Mouse (Mus musculus) forebrain, embryonic 15.5 days (tissue): ENCODE data around the gene Cers5. TPM values are rescaled to one million over a fixed set of nuclear protein-coding genes. Genes with fewer than 3 reads are reported as not detected.
A peak's percentile ranks its signal among the peaks of the same experiment; 100 is the strongest.

Experiments used
- ATAC-seq: fragments of 200-750 bp; cut with Nextera tagmentation; replicated peaks from 2 replicates; pipeline ENCODE4 v1.8.0; 2017; ENCODE audit warnings: mild to moderate bottlenecking, moderate TSS enrichment, moderate library complexity
- H3K27ac ChIP-seq: fragments of 300-500 bp; sonication (generic); replicated peaks from 2 replicates; pipeline ENCODE4 v1.5.1; 2015; ENCODE audit warnings: mild to moderate bottlenecking, inconsistent platforms
- H3K27me3 ChIP-seq: fragments of 300-500 bp; sonication (generic); 2 replicates; pipeline ENCODE4 v1.6.1; 2015; ENCODE audit warnings: inconsistent platforms
- H3K36me3 ChIP-seq: fragments of 300-500 bp; sonication (generic); 2 replicates; pipeline ENCODE4 v1.6.1; 2015; ENCODE audit warnings: mild to moderate bottlenecking, inconsistent platforms
- H3K4me1 ChIP-seq: fragments of 300-500 bp; sonication (generic); 2 replicates; pipeline ENCODE4 v1.6.1; 2015; ENCODE audit warnings: inconsistent platforms
- H3K4me2 ChIP-seq: fragments of 300-500 bp; sonication (generic); replicated peaks from 2 replicates; pipeline ENCODE4 v1.6.1; 2015; ENCODE audit warnings: mild to moderate bottlenecking, inconsistent platforms
- H3K4me3 ChIP-seq: fragments of 300-500 bp; sonication (generic); 2 replicates; pipeline ENCODE4 v1.5.1; 2015; ENCODE audit warnings: mild to moderate bottlenecking, inconsistent platforms
- H3K9ac ChIP-seq: fragments of 300-500 bp; sonication (generic); replicated peaks from 2 replicates; pipeline ENCODE4 v1.6.1; 2015; ENCODE audit warnings: mild to moderate bottlenecking, inconsistent platforms
- H3K9me3 ChIP-seq: fragments of 300-500 bp; sonication (generic); 2 replicates; pipeline ENCODE4 v1.6.1; 2016; ENCODE audit warnings: inconsistent platforms
- WGBS: fragments of 180-500 bp; shearing (Covaris S2); methylation state at CpG from one replicate; pipeline ENCODE4 v1.1.7; 2015; ENCODE audit warnings: mixed read lengths; 5-methylcytosine and 5-hydroxymethylcytosine counted together
- polyA plus RNA-seq: library from polyadenylated mRNA; unstranded; fragments of >200 nt; fragmentation: Nextera tagmentation; extraction: Ambion mirVana; gene quantifications from 2 replicates; pipeline ENCODE4 v1.2.1, GENCODE M21; 2015

Gene Cers5
- polyA plus RNA-seq, 1 experiment from 2014 or later, result 69.4 TPM

GRCm38 (mm10) chr15:99721921-99722743, 50.6 kb downstream of the Cers5 start:
- Histone ChIP-seq H3K4me2 (no peak overlapping the region), H3K4me1 (peaks cover 36% of the 10 kb centered on the region), H3K27me3 (no peaks in the 10 kb centered on the region), H3K36me3 (peaks cover 4% of the 10 kb centered on the region; the same call in 1 of the 2 replicates), H3K9ac (no peak overlapping the region), H3K4me3 (no peak overlapping the region), H3K9me3 (no peaks in the 10 kb centered on the region), H3K27ac (no peak overlapping the region)
- no peak for ATAC-seq
- WGBS, result 82% methylated on average over 25 of the region's 25 CpGs

DNA sequence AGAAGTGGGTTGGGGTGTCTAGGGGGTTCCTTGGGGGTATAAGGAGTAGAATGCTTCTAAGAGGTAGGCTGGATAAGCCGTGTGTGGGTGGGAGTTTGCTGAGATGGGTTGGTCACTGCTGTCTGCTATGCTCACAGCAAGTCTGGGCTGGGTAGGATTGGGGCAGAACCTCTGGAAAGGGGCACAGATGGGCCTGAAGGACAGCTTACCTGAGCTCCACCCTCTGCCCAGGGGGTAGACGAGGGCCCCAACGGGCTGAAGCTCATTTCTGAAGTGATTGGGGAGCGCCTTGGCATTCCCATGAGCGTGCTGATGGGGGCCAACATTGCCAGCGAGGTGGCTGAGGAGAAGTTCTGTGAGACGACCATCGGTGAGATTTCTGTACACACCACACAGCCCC, 52.8 kb downstream of the Cers5 start:
- H3K4me2 ChIP-seq, result no peak overlapping the region
- no peak for ATAC-seq
- H3K9ac ChIP-seq, result no peak overlapping the region
- WGBS, result 79% methylated on average over 8 of the region's 8 CpGs
- peaks cover 44% of the 10 kb centered on the region for H3K4me1 ChIP-seq
- no peak overlapping the region for H3K27ac ChIP-seq
- no peaks in the 10 kb centered on the region for H3K9me3 ChIP-seq
- H3K4me3 ChIP-seq, result no peak overlapping the region
- H3K36me3 ChIP-seq, result peaks cover 4% of the 10 kb centered on the region; the same call in 1 of the 2 replicates
- H3K27me3 ChIP-seq, result no peaks in the 10 kb centered on the region

GRCm38 (mm10) chr15:99718461-99719021, 54.1 kb downstream of the Cers5 start:
- WGBS, result 85% methylated on average over 9 of the region's 9 CpGs
- peaks cover 13% of the 10 kb centered on the region for H3K36me3 ChIP-seq

GRCm38 (mm10) chr15:99717386-99718334, 55.0 kb downstream of the Cers5 start, which contains the start of gene Gpd1:
TSS of gene Gpd1 (plus strand) at chr15:99717515.
- Histone ChIP-seq H3K4me1 (peaks cover 28% of the 10 kb centered on the region), H3K4me3 (no peak within 1 kb of the TSS), H3K9ac (no peak within 1 kb of the TSS), H3K9me3 (no peaks in the 10 kb centered on the region), H3K4me2 (no peak within 1 kb of the TSS), H3K27ac (peak within 1 kb of the TSS; percentile 83), H3K36me3 (peaks cover 22% of the 10 kb centered on the region), H3K27me3 (no peaks in the 10 kb centered on the region)
- WGBS, result 60% methylated on average over 26 of the region's 26 CpGs
- no peak for ATAC-seq

More at GRCm38 (mm10) chr15:99718461-99719021, 54.1 kb downstream of the Cers5 start:
- no peak overlapping the region for H3K4me3 ChIP-seq
- H3K27me3 ChIP-seq, result no peaks in the 10 kb centered on the region
- no peaks in the 10 kb centered on the region for H3K9me3 ChIP-seq
- H3K27ac ChIP-seq, result no peak overlapping the region
- no peak for ATAC-seq
- H3K4me2 ChIP-seq, result no peak overlapping the region
- no peak overlapping the region for H3K9ac ChIP-seq
- H3K4me1 ChIP-seq, result peaks cover 32% of the 10 kb centered on the region

- peaks cover 30% of the 10 kb centered on the region for H3K36me3 ChIP-seq
Observed at GRCm38 (mm10) chr15:99716814-99717213, 55.9 kb downstream of the Cers5 start.

DNA sequence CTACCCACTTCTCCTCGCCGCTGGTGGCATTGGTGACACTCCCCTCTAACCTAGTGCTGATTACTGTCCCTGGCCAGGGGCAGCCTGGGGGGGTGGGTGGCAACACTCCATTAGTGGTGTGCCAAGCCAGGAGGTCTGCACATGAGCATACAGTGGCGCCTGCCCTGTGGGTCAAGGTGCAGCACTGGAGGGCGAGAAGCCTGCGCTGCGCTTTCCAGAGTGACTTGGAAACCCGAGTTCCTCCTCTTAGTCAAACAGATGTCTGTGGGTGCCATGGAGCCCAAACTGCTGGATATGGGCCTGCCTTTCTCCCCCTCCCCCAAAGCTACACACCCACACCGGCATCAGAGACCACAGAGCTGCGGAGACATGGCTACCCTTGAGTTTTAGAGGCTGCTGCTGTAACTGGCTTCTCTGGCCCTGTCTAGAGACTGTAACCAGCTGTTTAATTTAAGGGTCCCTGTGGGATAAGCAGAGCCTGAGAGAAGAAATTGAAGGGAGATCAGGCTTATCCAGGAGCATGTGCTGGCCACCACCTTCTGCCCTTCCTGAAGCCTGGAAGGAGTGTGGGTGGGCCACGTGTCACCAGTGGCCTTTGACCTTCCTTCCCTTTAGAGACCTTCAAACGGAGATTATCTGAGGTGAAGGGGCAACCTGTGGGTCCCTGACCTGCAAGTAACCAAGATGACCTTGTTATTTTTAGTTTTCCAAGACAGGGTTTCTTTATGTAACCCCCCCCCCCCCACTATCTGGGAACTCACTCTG, 56.5 kb downstream of the Cers5 start:
- peak; percentile 20 for ATAC-seq
- Histone ChIP-seq H3K27ac (peak overlapping the region; percentile 83), H3K9me3 (no peaks in the 10 kb centered on the region), H3K4me3 (no peak overlapping the region), H3K36me3 (peaks cover 37% of the 10 kb centered on the region), H3K4me1 (peaks cover 28% of the 10 kb centered on the region), H3K4me2 (no peak overlapping the region), H3K9ac (no peak overlapping the region), H3K27me3 (no peaks in the 10 kb centered on the region)
- WGBS, result 65% methylated on average over 11 of the region's 11 CpGs

More at GRCm38 (mm10) chr15:99716814-99717213, 55.9 kb downstream of the Cers5 start:
- Histone ChIP-seq H3K9ac (no peak overlapping the region), H3K4me3 (no peak overlapping the region), H3K4me1 (peaks cover 28% of the 10 kb centered on the region), H3K27ac (peak overlapping the region; percentile 83; the same call in 1 of the 2 replicates), H3K4me2 (no peak overlapping the region), H3K27me3 (no peaks in the 10 kb centered on the region), H3K9me3 (no peaks in the 10 kb centered on the region)
- ATAC-seq, result no peak
- WGBS, result 86% methylated on average over 12 of the region's 12 CpGs

DNA sequence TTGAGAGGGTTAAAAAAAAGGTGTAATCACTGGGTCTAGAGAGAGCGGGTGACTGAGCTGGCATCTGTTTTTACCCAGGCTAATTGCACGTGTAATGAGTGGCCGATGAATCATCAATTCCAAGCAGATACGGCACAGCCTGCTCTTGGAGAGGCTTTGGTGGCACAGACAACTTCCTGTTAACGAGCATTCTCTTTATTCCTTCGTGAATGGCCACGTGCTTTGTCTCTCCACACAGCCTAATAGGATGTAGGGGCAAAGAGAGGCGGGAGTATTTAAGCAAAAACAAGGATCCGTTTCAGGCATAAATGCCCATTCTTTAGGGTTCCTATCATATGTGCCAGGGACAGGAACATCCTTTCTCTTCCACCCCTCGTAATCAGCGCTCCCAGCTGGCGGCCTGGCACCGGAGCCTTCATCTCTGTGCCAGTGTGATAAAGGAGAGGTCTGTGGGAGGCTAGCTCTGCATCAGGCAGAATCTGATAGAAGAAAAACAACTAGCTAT, 57.3 kb downstream of the Cers5 start:
- Histone ChIP-seq H3K4me3 (no peak overlapping the region), H3K36me3 (peaks cover 44% of the 10 kb centered on the region), H3K27ac (peak overlapping the region; percentile 83), H3K9ac (no peak overlapping the region), H3K4me1 (peaks cover 28% of the 10 kb centered on the region), H3K27me3 (no peaks in the 10 kb centered on the region), H3K9me3 (no peaks in the 10 kb centered on the region), H3K4me2 (no peak overlapping the region)
- peak; percentile 69 for ATAC-seq
- 25% methylated on average over 13 of the region's 13 CpGs for WGBS

DNA sequence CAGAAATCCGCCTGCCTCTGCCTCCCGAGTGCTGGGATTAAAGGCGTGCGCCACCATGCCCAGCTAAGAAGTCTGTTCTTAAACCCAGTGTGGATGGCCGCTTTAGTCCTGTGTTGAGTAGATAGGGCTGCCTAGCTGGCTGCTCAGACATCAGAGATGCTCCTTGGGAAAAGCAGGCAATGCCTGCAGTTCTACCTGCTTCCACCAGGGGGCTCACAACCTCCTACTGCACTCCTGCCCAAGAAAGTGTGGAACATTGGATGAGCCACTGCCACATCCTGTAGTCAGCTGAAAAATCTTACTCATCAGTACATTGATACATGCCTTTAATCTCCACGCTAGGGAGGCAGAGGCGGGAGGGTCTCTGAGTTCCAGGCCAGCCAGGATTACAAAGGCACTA, 57.8 kb downstream of the Cers5 start:
- Histone ChIP-seq H3K9ac (no peak overlapping the region), H3K27me3 (no peaks in the 10 kb centered on the region), H3K9me3 (no peaks in the 10 kb centered on the region), H3K36me3 (peaks cover 50% of the 10 kb centered on the region), H3K4me2 (no peak overlapping the region), H3K4me3 (no peak overlapping the region), H3K4me1 (peaks cover 28% of the 10 kb centered on the region), H3K27ac (peak overlapping the region; percentile 83)
- peak; percentile 57 for ATAC-seq
- WGBS, result 49% methylated on average over 7 of the region's 7 CpGs

GRCm38 (mm10) chr15:99714206-99714605, 58.5 kb downstream of the Cers5 start:
- H3K27me3 ChIP-seq, result no peaks in the 10 kb centered on the region
- peaks cover 28% of the 10 kb centered on the region for H3K4me1 ChIP-seq
- 69% methylated on average over 4 of the region's 4 CpGs for WGBS
- H3K4me3 ChIP-seq, result no peak overlapping the region
- H3K9me3 ChIP-seq, result no peaks in the 10 kb centered on the region
- peaks cover 56% of the 10 kb centered on the region for H3K36me3 ChIP-seq
- no peak overlapping the region for H3K4me2 ChIP-seq
- H3K9ac ChIP-seq, result no peak overlapping the region
- peak overlapping the region; percentile 83 for H3K27ac ChIP-seq
- ATAC-seq, result no peak

DNA sequence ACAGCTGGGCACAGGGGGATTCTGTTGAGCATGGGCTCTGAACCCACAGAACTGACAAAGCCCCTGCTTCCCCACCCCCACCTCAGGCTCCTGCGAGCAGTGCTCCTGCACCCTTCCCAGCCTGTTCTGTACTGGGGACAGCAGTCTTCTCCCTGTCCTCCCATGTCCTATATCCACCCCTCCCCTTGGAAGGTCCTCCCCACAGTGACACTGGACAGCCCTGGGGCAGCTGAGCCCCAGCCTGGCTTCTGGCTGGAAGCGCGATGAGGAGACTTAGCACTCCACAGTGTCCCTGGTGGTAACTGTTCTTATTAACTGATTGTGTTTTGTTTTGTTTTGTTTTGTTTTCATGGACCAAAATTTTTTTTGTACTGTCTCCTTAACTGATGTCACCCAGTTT, 59.1 kb downstream of the Cers5 start:
- Histone ChIP-seq H3K4me3 (no peak overlapping the region), H3K27ac (peak overlapping the region; percentile 83; the same call in 1 of the 2 replicates), H3K27me3 (no peaks in the 10 kb centered on the region), H3K4me1 (peaks cover 28% of the 10 kb centered on the region), H3K4me2 (no peak overlapping the region), H3K36me3 (peaks cover 62% of the 10 kb centered on the region), H3K9me3 (no peaks in the 10 kb centered on the region), H3K9ac (no peak overlapping the region)
- 0 out of 2 replicates have a peak, but pooled peaks have one; percentile 9 for ATAC-seq
- 83% methylated on average over 3 of the region's 3 CpGs for WGBS
